Mouse (Mus musculus): ENCODE results near the gene Ndufb7. TPM values are rescaled to one million over a fixed set of nuclear protein-coding genes. Genes with fewer than 3 reads are reported as not detected.

Gene Ndufb7
- polyA plus RNA-seq, 1 experiment from 2014 or later, result 397 TPM

- Histone ChIP-seq H3K27me3 (no peaks in the 10 kb centered on the region), H3K4me1 (replicated peaks) (peaks cover 90% of the 10 kb centered on the region), H3K4me3 (no peak overlapping the region), H3K9ac (0 out of 2 replicates have a peak overlapping the region, but pooled peaks have one; percentile 23), H3K36me3 (peaks cover 10% of the 10 kb centered on the region), H3K9me3 (no peaks in the 10 kb centered on the region), H3K27ac (replicated peaks) (peak overlapping the region; percentile 55; the same call in 1 of the 2 replicates), H3K4me2 (no peak overlapping the region)
- 73% methylated on average over 17 of the region's 17 CpGs for WGBS
- ATAC-seq (ENCODE audit: low read depth), result no peak
Measured at GRCm38 (mm10) chr8:83578131-83579055, 11.9 kb downstream of the Ndufb7 start.

- WGBS, result 92% methylated on average over 8 of the region's 8 CpGs
- Histone ChIP-seq H3K4me2 (no peak overlapping the region), H3K4me3 (no peak overlapping the region), H3K9ac (no peak overlapping the region), H3K27ac (replicated peaks) (peak overlapping the region; percentile 15), H3K27me3 (no peaks in the 10 kb centered on the region), H3K9me3 (no peaks in the 10 kb centered on the region), H3K36me3 (peaks cover under 1% of the 10 kb centered on the region; the same call in 1 of the 2 replicates), H3K4me1 (replicated peaks) (peaks cover 96% of the 10 kb centered on the region)
- no peak for ATAC-seq (ENCODE audit: low read depth)
Measured at GRCm38 (mm10) chr8:83579676-83580075, 13.2 kb downstream of the Ndufb7 start.

GRCm38 (mm10) chr8:83580826-83581225 lies 14.4 kb downstream of the Ndufb7 start:
- no peak for ATAC-seq (ENCODE audit: low read depth)
- no peak overlapping the region for H3K9ac ChIP-seq
- H3K9me3 ChIP-seq, result no peaks in the 10 kb centered on the region
- H3K36me3 ChIP-seq, result peaks cover 7% of the 10 kb centered on the region; the same call in 1 of the 2 replicates
- no peaks in the 10 kb centered on the region for H3K27me3 ChIP-seq
- H3K4me2 ChIP-seq, result no peak overlapping the region
- H3K27ac ChIP-seq (replicated peaks), result no peak overlapping the region
- H3K4me1 ChIP-seq (replicated peaks), result peaks cover 90% of the 10 kb centered on the region
- H3K4me3 ChIP-seq, result no peak overlapping the region
- 90% methylated on average over 8 of the region's 8 CpGs for WGBS

GRCm38 (mm10) chr8:83582226-83582625 lies 15.8 kb downstream of the Ndufb7 start:
- no peaks in the 10 kb centered on the region for H3K27me3 ChIP-seq
- no peak overlapping the region for H3K27ac ChIP-seq (replicated peaks)
- H3K36me3 ChIP-seq, result peaks cover 15% of the 10 kb centered on the region
- WGBS, result 83% methylated on average over 8 of the region's 8 CpGs
- H3K4me3 ChIP-seq, result no peak overlapping the region
- no peak overlapping the region for H3K9ac ChIP-seq
- no peaks in the 10 kb centered on the region for H3K9me3 ChIP-seq
- no peak overlapping the region for H3K4me2 ChIP-seq
- peaks cover 81% of the 10 kb centered on the region for H3K4me1 ChIP-seq (replicated peaks)
- ATAC-seq (ENCODE audit: low read depth), result no peak

- Histone ChIP-seq H3K4me1 (replicated peaks) (peaks cover 83% of the 10 kb centered on the region), H3K27ac (replicated peaks) (no peak overlapping the region), H3K27me3 (no peaks in the 10 kb centered on the region), H3K36me3 (peaks cover 18% of the 10 kb centered on the region), H3K4me2 (no peak overlapping the region), H3K9me3 (no peaks in the 10 kb centered on the region), H3K9ac (no peak overlapping the region), H3K4me3 (no peak overlapping the region)
- whole genome bisulfite sequencing, result 91% methylated on average over 15 of the region's 15 CpGs
- no peak for ATAC-seq (ENCODE audit: low read depth)
Measured at GRCm38 (mm10) chr8:83583236-83583635, 16.8 kb downstream of the Ndufb7 start.

- no peak for ATAC-seq (ENCODE audit: low read depth)
- peaks cover 82% of the 10 kb centered on the region for H3K4me1 ChIP-seq (replicated peaks)
- H3K4me2 ChIP-seq, result no peak overlapping the region
- 87% methylated on average over 1 of the region's 1 CpGs for WGBS
- no peak overlapping the region for H3K4me3 ChIP-seq
- H3K27me3 ChIP-seq, result no peaks in the 10 kb centered on the region
- no peak overlapping the region for H3K27ac ChIP-seq (replicated peaks)
- H3K9me3 ChIP-seq, result no peaks in the 10 kb centered on the region
- peaks cover 21% of the 10 kb centered on the region for H3K36me3 ChIP-seq
- H3K9ac ChIP-seq, result no peak overlapping the region
Measured at GRCm38 (mm10) chr8:83584771-83585170, 18.3 kb downstream of the Ndufb7 start.

- peaks cover 25% of the 10 kb centered on the region for H3K36me3 ChIP-seq
- H3K4me3 ChIP-seq, result no peak overlapping the region
- H3K27me3 ChIP-seq, result no peaks in the 10 kb centered on the region
- no peak for ATAC-seq (ENCODE audit: low read depth)
- H3K27ac ChIP-seq (replicated peaks), result no peak overlapping the region
- 77% methylated on average over 3 of the region's 3 CpGs for WGBS
- no peak overlapping the region for H3K4me2 ChIP-seq
- no peak overlapping the region for H3K9ac ChIP-seq
- no peaks in the 10 kb centered on the region for H3K9me3 ChIP-seq
- H3K4me1 ChIP-seq (replicated peaks), result peaks cover 82% of the 10 kb centered on the region
Measured at GRCm38 (mm10) chr8:83585333-83585732, 18.9 kb downstream of the Ndufb7 start.

GRCm38 (mm10) chr8:83587644-83588043 lies 21.2 kb downstream of the Ndufb7 start:
- H3K9me3 ChIP-seq, result no peaks in the 10 kb centered on the region
- H3K9ac ChIP-seq, result no peak overlapping the region
- peaks cover 34% of the 10 kb centered on the region for H3K36me3 ChIP-seq
- H3K4me3 ChIP-seq, result no peak overlapping the region
- 88% methylated on average over 6 of the region's 6 CpGs for WGBS
- no peak overlapping the region for H3K4me2 ChIP-seq
- H3K4me1 ChIP-seq (replicated peaks), result peaks cover 82% of the 10 kb centered on the region
- no peak overlapping the region for H3K27ac ChIP-seq (replicated peaks)
- H3K27me3 ChIP-seq, result no peaks in the 10 kb centered on the region
- no peak for ATAC-seq (ENCODE audit: low read depth)

- Histone ChIP-seq H3K36me3 (peaks cover 34% of the 10 kb centered on the region), H3K9me3 (no peaks in the 10 kb centered on the region), H3K4me1 (replicated peaks) (peaks cover 79% of the 10 kb centered on the region), H3K27ac (replicated peaks) (no peak overlapping the region), H3K9ac (no peak overlapping the region), H3K27me3 (no peaks in the 10 kb centered on the region), H3K4me2 (no peak overlapping the region), H3K4me3 (no peak overlapping the region)
- 91% methylated on average over 5 of the region's 5 CpGs for WGBS
- no peak for ATAC-seq (ENCODE audit: low read depth)
Measured at GRCm38 (mm10) chr8:83588886-83589285, 22.4 kb downstream of the Ndufb7 start.

GRCm38 (mm10) chr8:83590488-83591023 lies 24.1 kb downstream of the Ndufb7 start:
- WGBS, result 87% methylated on average over 7 of the region's 7 CpGs
- Histone ChIP-seq H3K36me3 (peaks cover 30% of the 10 kb centered on the region), H3K9ac (0 out of 2 replicates have a peak overlapping the region, but pooled peaks have one; percentile 6), H3K27ac (replicated peaks) (no peak overlapping the region), H3K4me1 (replicated peaks) (peaks cover 72% of the 10 kb centered on the region), H3K9me3 (no peaks in the 10 kb centered on the region), H3K4me3 (0 out of 2 replicates have a peak overlapping the region, but pooled peaks have one; percentile 86), H3K4me2 (peak overlapping the region; percentile 85), H3K27me3 (no peaks in the 10 kb centered on the region)
- no peak for ATAC-seq (ENCODE audit: low read depth)

GRCm38 (mm10) chr8:83592682-83593081 lies 26.2 kb downstream of the Ndufb7 start:
- Histone ChIP-seq H3K36me3 (peaks cover 19% of the 10 kb centered on the region; the same call in 1 of the 2 replicates), H3K4me2 (peak overlapping the region; percentile 85), H3K4me1 (replicated peaks) (peaks cover 63% of the 10 kb centered on the region), H3K27ac (replicated peaks) (0 out of 2 replicates have a peak overlapping the region, but pooled peaks have one; percentile 23), H3K9ac (peak overlapping the region; percentile 96), H3K27me3 (no peaks in the 10 kb centered on the region), H3K9me3 (no peaks in the 10 kb centered on the region), H3K4me3 (peak overlapping the region; percentile 86)
- ATAC-seq (ENCODE audit: low read depth), result no peak
- WGBS, result 60% methylated on average over 3 of the region's 3 CpGs
